Mouse (Mus musculus): ENCODE measurements around the gene Trabd2b. TPM values are rescaled to one million over a fixed set of nuclear protein-coding genes. Genes with fewer than 3 reads are reported as not detected.
A peak's percentile ranks its signal among the peaks of the same experiment; 100 is the strongest.

Trabd2b gene
- total and polyA plus RNA-seq, 3 experiments: 0.05 TPM; not detected in 2

GRCm38 (mm10) chr4:114467371-114468094 is 61.0 kb downstream of the Trabd2b start:
- Histone ChIP-seq H3K4me1 (ENCODE audit: insufficient read depth, low read depth, low read length) (no peaks in the 10 kb centered on the region), H3K9me3 (replicated peaks) (peaks cover 17% of the 10 kb centered on the region), H3K4me3 (ENCODE audit: low read depth, low read length) (no peak overlapping the region), H3K36me3 (replicated peaks) (no peaks in the 10 kb centered on the region), H3K27me3 (ENCODE audit: insufficient read depth, low read length) (no peaks in the 10 kb centered on the region)
- ATAC-seq (ENCODE audit: extremely low read depth, insufficient number of reproducible peaks, low FRiP score, poor library complexity, severe bottlenecking): 0 out of 2 replicates have a peak, but pooled peaks have one; percentile 1
- no peak for DNase-seq (ENCODE audit: low spot score)
- no peak for TF ChIP-seq POLR2AphosphoS5 (IDR thresholded peaks at IDR 0.05; ENCODE audit: insufficient replicate concordance, low read depth, low read length)
- no peak for TF ChIP-seq GATA2 (IDR thresholded peaks at IDR 0.05; ENCODE audit: borderline replicate concordance, low read depth, low read length)
- no peak for TF ChIP-seq CTCF (IDR thresholded peaks at IDR 0.05; ENCODE audit: low read depth, low read length)
- TF ChIP-seq TAL1 (conservative IDR thresholded peaks at IDR 0.05; ENCODE audit: low read depth, low read length): no peak
- no peak for TF ChIP-seq GATA1 (IDR thresholded peaks at IDR 0.05; ENCODE audit: borderline replicate concordance, low read length)

GRCm38 (mm10) chr4:114468095-114468429 is 61.5 kb downstream of the Trabd2b start:
- ATAC-seq (ENCODE audit: extremely low read depth, insufficient number of reproducible peaks, low FRiP score, poor library complexity, severe bottlenecking): no peak

GRCm38 (mm10) chr4:114469881-114470280 is 63.4 kb downstream of the Trabd2b start:
- no peaks in the 10 kb centered on the region for H3K27me3 ChIP-seq (ENCODE audit: insufficient read depth, low read length)
- H3K9me3 ChIP-seq (replicated peaks): peaks cover 17% of the 10 kb centered on the region
- no peak for TF ChIP-seq GATA2 (IDR thresholded peaks at IDR 0.05; ENCODE audit: borderline replicate concordance, low read depth, low read length)
- TF ChIP-seq GATA1 (IDR thresholded peaks at IDR 0.05; ENCODE audit: borderline replicate concordance, low read length): no peak
- TF ChIP-seq POLR2AphosphoS5 (IDR thresholded peaks at IDR 0.05; ENCODE audit: insufficient replicate concordance, low read depth, low read length): no peak
- TF ChIP-seq TAL1 (conservative IDR thresholded peaks at IDR 0.05; ENCODE audit: low read depth, low read length): no peak
- no peak for TF ChIP-seq CTCF (IDR thresholded peaks at IDR 0.05; ENCODE audit: low read depth, low read length)
- DNase-seq (ENCODE audit: low spot score): no peak
- H3K36me3 ChIP-seq (replicated peaks): no peaks in the 10 kb centered on the region
- H3K4me1 ChIP-seq (ENCODE audit: insufficient read depth, low read depth, low read length): no peaks in the 10 kb centered on the region
- no peak overlapping the region for H3K4me3 ChIP-seq (ENCODE audit: low read depth, low read length)
- no peak for ATAC-seq (ENCODE audit: extremely low read depth, insufficient number of reproducible peaks, low FRiP score, poor library complexity, severe bottlenecking)

More at GRCm38 (mm10) chr4:114468095-114468429, 61.5 kb downstream of the Trabd2b start:
- no peak overlapping the region for H3K4me3 ChIP-seq (ENCODE audit: low read depth, low read length)
- H3K36me3 ChIP-seq (replicated peaks): no peaks in the 10 kb centered on the region
- no peaks in the 10 kb centered on the region for H3K27me3 ChIP-seq (ENCODE audit: insufficient read depth, low read length)
- no peaks in the 10 kb centered on the region for H3K4me1 ChIP-seq (ENCODE audit: insufficient read depth, low read depth, low read length)
- peaks cover 14% of the 10 kb centered on the region for H3K9me3 ChIP-seq (replicated peaks)
- TF ChIP-seq GATA2 (IDR thresholded peaks at IDR 0.05; ENCODE audit: borderline replicate concordance, low read depth, low read length) (no peak), TAL1 (conservative IDR thresholded peaks at IDR 0.05; ENCODE audit: low read depth, low read length) (no peak), POLR2AphosphoS5 (IDR thresholded peaks at IDR 0.05; ENCODE audit: insufficient replicate concordance, low read depth, low read length) (no peak), CTCF (IDR thresholded peaks at IDR 0.05; ENCODE audit: low read depth, low read length) (no peak), GATA1 (IDR thresholded peaks at IDR 0.05; ENCODE audit: borderline replicate concordance, low read length) (no peak)
- no peak for DNase-seq (ENCODE audit: low spot score)

GRCm38 (mm10) chr4:114472143-114472542 is 65.6 kb downstream of the Trabd2b start:
- no peaks in the 10 kb centered on the region for H3K27me3 ChIP-seq (ENCODE audit: insufficient read depth, low read length)
- DNase-seq (ENCODE audit: low spot score): no peak
- H3K4me3 ChIP-seq (ENCODE audit: low read depth, low read length): no peak overlapping the region
- H3K9me3 ChIP-seq (replicated peaks): peaks cover 20% of the 10 kb centered on the region
- ATAC-seq (ENCODE audit: extremely low read depth, insufficient number of reproducible peaks, low FRiP score, poor library complexity, severe bottlenecking): no peak
- H3K4me1 ChIP-seq (ENCODE audit: insufficient read depth, low read depth, low read length): no peaks in the 10 kb centered on the region
- no peaks in the 10 kb centered on the region for H3K36me3 ChIP-seq (replicated peaks)
- TF ChIP-seq GATA2 (IDR thresholded peaks at IDR 0.05; ENCODE audit: borderline replicate concordance, low read depth, low read length) (no peak), GATA1 (IDR thresholded peaks at IDR 0.05; ENCODE audit: borderline replicate concordance, low read length) (no peak), POLR2AphosphoS5 (IDR thresholded peaks at IDR 0.05; ENCODE audit: insufficient replicate concordance, low read depth, low read length) (no peak)

GRCm38 (mm10) chr4:114476316-114476715 is 69.8 kb downstream of the Trabd2b start:
- H3K36me3 ChIP-seq (replicated peaks): no peaks in the 10 kb centered on the region
- TF ChIP-seq POLR2AphosphoS5 (IDR thresholded peaks at IDR 0.05; ENCODE audit: insufficient replicate concordance, low read depth, low read length) (no peak), GATA2 (IDR thresholded peaks at IDR 0.05; ENCODE audit: borderline replicate concordance, low read depth, low read length) (no peak), CTCF (IDR thresholded peaks at IDR 0.05; ENCODE audit: low read depth, low read length) (no peak), GATA1 (IDR thresholded peaks at IDR 0.05; ENCODE audit: borderline replicate concordance, low read length) (no peak), TAL1 (conservative IDR thresholded peaks at IDR 0.05; ENCODE audit: low read depth, low read length) (no peak)

GRCm38 (mm10) chr4:114477082-114477771 is 70.7 kb downstream of the Trabd2b start:
- no peak for DNase-seq (ENCODE audit: low spot score)
- TF ChIP-seq POLR2AphosphoS5 (IDR thresholded peaks at IDR 0.05; ENCODE audit: insufficient replicate concordance, low read depth, low read length) (no peak), GATA2 (IDR thresholded peaks at IDR 0.05; ENCODE audit: borderline replicate concordance, low read depth, low read length) (no peak), CTCF (IDR thresholded peaks at IDR 0.05; ENCODE audit: low read depth, low read length) (no peak), TAL1 (conservative IDR thresholded peaks at IDR 0.05; ENCODE audit: low read depth, low read length) (no peak), GATA1 (IDR thresholded peaks at IDR 0.05; ENCODE audit: borderline replicate concordance, low read length) (no peak)
- Histone ChIP-seq H3K9me3 (replicated peaks) (peaks cover 30% of the 10 kb centered on the region), H3K4me1 (ENCODE audit: insufficient read depth, low read depth, low read length) (no peaks in the 10 kb centered on the region), H3K27me3 (ENCODE audit: insufficient read depth, low read length) (no peaks in the 10 kb centered on the region), H3K4me3 (ENCODE audit: low read depth, low read length) (no peak overlapping the region), H3K36me3 (replicated peaks) (no peaks in the 10 kb centered on the region)
- ATAC-seq (ENCODE audit: extremely low read depth, insufficient number of reproducible peaks, low FRiP score, poor library complexity, severe bottlenecking): no peak

More at GRCm38 (mm10) chr4:114476316-114476715, 69.8 kb downstream of the Trabd2b start:
- DNase-seq (ENCODE audit: low spot score): no peak
- Histone ChIP-seq H3K9me3 (replicated peaks) (peaks cover 33% of the 10 kb centered on the region), H3K27me3 (ENCODE audit: insufficient read depth, low read length) (no peaks in the 10 kb centered on the region), H3K4me1 (ENCODE audit: insufficient read depth, low read depth, low read length) (no peaks in the 10 kb centered on the region), H3K4me3 (ENCODE audit: low read depth, low read length) (no peak overlapping the region)
- no peak for ATAC-seq (ENCODE audit: extremely low read depth, insufficient number of reproducible peaks, low FRiP score, poor library complexity, severe bottlenecking)

All from G1E (cell line).